Mouse (Mus musculus) naive thymus-derived CD4-positive, alpha-beta T cell, adult 5 months (primary cell): ENCODE data around the gene Rab11a. TPM values are rescaled to one million over a fixed set of nuclear protein-coding genes. Genes with fewer than 3 reads are reported as not detected.

Source experiments
- polyA plus RNA-seq: library from polyadenylated mRNA; unstranded; fragments of 100-300 nt; shearing (Covaris generic); gene quantifications from one replicate; pipeline ENCODE4 v1.2.1, GENCODE M21; 2017

The Rab11a gene
- 223 TPM for polyA plus RNA-seq

DNA sequence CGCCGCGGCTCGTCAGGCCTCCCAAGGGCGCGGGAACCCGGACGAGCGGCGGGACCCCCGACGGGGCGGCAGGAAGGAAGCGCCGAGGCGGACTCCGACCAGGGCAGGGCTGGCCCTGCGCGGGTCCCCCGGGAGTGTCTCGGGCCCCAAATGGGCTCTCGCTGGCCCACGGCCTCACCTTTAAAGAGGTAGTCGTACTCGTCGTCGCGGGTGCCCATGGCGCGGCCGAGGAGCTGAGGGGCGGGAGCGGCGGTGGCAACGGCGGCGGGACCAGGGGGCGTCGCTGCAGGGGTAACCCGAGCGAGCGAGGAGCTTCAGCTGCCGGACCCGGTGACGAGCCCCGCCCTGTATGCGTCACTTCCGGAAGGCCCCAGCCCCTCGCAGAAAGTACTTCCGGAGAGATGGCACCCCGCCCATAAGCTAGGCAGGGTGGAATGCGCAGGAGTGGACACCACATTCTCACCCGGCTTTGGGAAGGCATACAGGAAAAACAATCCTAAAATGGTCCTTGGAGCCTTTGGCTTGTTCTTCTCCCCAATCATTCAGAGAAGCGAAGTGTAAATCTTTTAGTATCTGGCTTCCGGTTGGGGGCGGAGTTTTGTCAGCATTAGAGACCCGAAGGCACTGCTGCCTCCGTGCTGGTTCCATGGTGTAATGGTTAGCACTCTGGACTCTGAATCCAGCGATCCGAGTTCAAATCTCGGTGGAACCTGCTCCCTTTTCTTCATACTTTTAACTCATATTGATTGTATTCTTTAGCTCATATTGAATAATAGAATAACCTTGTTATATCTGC is at the start of gene Rab11a:
Gene Rab11a, minus strand, starts transcription at position 353 of the 796 bp plus-strand sequence.

Other genes starting within 250 kb of the Rab11a start
- 93.5 TPM for gene Dennd4a, start 73.6 kb upstream of the Rab11a start, polyA plus RNA-seq
- 0.12 TPM for gene Slc24a1, start 213.8 kb upstream of the Rab11a start, polyA plus RNA-seq
- 47.0 TPM for gene Ints14, start 223.1 kb upstream of the Rab11a start, polyA plus RNA-seq